Mouse (Mus musculus) lung, adult 2 months (tissue): ENCODE results near the gene Slamf8. TPM values are rescaled to one million over a fixed set of nuclear protein-coding genes. Genes with fewer than 3 reads are reported as not detected.

Experiments used
- DNase-seq: peaks from one replicate; pipeline ENCODE4 v3.0.0; 2022
- H3K4me1 ChIP-seq: fragments of 200-500 bp; 2 replicates; pipeline ENCODE4 v1.6.1; 2011; ENCODE audit warnings: low read length; ENCODE audit not compliant: control insufficient read depth, insufficient read depth
- H3K4me3 ChIP-seq: fragments of 200-500 bp; replicated peaks from 2 replicates; pipeline ENCODE3; 2011; ENCODE audit warnings: low read depth, mild to moderate bottlenecking, control low read depth, low read length; ENCODE audit errors: extremely low read depth
- CTCF ChIP-seq: fragments of 200-500 bp; IDR thresholded peaks from 2 replicates; pipeline ENCODE4 v1.5.1; 2011; ENCODE audit warnings: mild to moderate bottlenecking, low read length, control low read depth; ENCODE audit not compliant: insufficient read depth
- POLR2A ChIP-seq: fragments of 200-500 bp; IDR thresholded peaks from 2 replicates; pipeline ENCODE4 v1.6.1; 2011; ENCODE audit warnings: low read depth, mild to moderate bottlenecking, control low read depth, low read length, borderline replicate concordance; ENCODE audit errors: extremely low read depth
- WGBS: fragments of 180-500 bp; shearing (Covaris S2); methylation state at CpG from one replicate; pipeline ENCODE4 v1.1.7; 2018; 5-methylcytosine and 5-hydroxymethylcytosine counted together
- polyA plus RNA-seq: library from polyadenylated mRNA; depleted of rRNA; stranded (reverse); fragments of >200 nt; gene quantifications from 2 replicates; pipeline ENCODE4 v1.2.3, GENCODE M21; 2012; rRNA removed

Gene Slamf8
- polyA plus RNA-seq = 2.0 and 2.9 TPM in 2 replicates

DNA sequence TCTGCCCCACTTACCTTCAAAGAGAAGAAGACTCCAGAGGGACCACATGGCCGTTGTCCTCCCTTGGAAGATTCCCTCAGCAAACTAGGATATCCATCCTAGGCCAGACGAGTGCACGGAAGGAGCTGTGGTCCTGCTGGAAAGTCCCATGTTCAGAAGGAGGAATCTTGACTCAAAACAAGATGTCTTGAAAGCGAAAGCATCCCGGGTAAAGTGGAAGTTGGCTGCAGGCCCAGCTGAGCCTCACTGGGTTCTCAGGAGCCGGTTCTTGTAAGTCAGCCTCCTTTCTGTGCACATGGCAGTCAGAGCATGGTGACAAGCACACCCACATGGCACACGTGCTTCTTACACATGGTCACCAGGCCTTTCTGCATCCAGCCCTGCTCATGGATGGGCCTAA is at the start of gene Slamf8:
Slamf8 (minus strand) TSS at position 184 of the 400 bp plus-strand sequence.
- DNase-seq = no peak
- WGBS = 33% methylated on average over 7 of the region's 7 CpGs

DNA sequence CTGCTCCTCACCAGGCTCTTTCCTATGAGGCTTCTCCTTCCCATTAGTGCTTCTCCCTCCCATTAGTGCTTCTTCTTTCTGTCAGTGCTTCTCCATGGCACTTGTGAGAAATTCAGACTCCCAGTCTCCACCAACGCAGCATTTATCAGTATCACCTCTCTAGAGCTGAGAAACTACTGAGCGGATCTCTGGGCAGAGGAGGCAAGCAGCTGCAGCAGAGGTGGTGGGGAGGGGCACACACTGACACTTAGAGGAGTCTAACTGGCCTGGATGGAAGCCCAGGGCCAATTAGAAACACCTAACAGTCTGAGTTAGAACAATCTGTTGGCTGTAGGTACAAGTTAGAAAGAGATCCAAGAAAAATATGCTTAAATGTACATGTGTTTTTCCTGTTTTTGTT is 48.4 kb upstream of the Slamf8 start:
- no peak for DNase-seq
- 34% methylated on average over 2 of the region's 2 CpGs for WGBS

More for the DNA sequence above, at the start of gene Slamf8:
- TF ChIP-seq CTCF = no peak
- TF ChIP-seq POLR2A = no peak
- H3K4me1 ChIP-seq = no peaks in the 10 kb centered on the region
- no peak within 1 kb of the TSS for H3K4me3 ChIP-seq

DNA sequence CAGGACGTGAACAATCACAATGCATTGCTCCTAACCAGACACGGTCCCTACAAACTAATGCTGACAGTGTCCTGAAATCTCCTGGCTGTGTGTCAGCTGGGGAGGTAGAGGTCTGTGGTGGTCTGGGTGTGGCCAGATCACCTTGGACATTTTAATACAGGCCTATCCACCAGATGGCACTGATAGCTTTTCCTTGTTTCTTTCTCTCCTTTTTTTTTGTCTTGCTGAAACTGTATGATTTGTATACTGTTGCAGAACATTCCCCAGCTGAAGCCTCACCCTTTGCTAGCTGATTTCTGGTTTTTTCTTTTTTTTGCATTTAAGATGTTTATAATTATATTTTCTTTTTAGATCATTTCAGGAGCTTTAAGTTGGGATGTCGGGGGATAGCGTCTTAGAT is 47.4 kb upstream of the Slamf8 start:
- no peak for DNase-seq
- TF ChIP-seq CTCF = no peak
- TF ChIP-seq POLR2A = no peak
- no peak overlapping the region for H3K4me3 ChIP-seq
- peaks cover 7% of the 10 kb centered on the region; the same call in 1 of the 2 replicates for H3K4me1 ChIP-seq
- WGBS = 52% methylated on average over 4 of the region's 4 CpGs

More for the DNA sequence above, 48.4 kb upstream of the Slamf8 start:
- Histone ChIP-seq H3K4me3 (no peak overlapping the region), H3K4me1 (peaks cover 7% of the 10 kb centered on the region; the same call in 1 of the 2 replicates)
- TF ChIP-seq POLR2A (no peak), CTCF (no peak)

DNA sequence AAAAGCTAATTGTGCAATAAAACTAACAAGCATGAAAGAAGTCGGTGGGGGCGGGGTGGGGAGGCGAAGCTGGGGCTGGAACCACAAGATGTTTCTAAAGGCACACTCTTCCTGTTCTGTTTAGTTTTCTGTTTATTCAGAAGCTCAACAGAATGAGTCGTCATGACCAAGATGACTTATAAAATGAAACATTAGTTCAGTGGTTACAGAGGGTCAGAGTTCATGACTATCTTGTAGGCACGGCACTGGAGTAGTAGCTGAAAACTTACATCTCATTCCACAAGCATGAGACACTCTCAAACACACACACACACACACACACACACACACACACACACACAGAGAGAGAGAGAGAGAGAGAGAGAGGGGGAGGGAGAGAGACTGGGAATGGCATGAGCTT is 45.9 kb upstream of the Slamf8 start:
- no peak for DNase-seq
- no peak overlapping the region for H3K4me3 ChIP-seq
- WGBS = 58% methylated on average over 5 of the region's 5 CpGs
- H3K4me1 ChIP-seq = peaks cover 7% of the 10 kb centered on the region; the same call in 1 of the 2 replicates
- TF ChIP-seq CTCF (no peak), POLR2A (no peak)

DNA sequence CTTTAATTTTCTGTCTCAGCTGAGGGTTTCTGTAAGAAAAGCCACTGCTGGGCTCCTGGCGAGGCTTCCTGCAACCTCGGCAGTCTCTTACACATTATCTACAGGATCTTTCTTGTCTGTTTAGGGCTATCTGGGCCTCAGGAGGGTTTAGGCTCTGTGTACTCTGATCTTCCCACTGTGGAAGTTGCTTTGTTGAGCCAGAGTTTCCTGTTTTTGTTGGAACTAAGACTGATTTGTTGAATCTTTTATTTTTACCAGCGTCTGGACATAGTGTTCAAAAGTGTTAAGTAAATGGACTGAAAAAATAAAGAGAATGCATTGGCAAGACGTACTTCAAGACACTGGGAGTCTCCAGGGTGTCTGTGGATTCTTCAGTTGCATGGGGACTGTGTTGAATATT is 44.9 kb upstream of the Slamf8 start:
- peaks cover 7% of the 10 kb centered on the region; the same call in 1 of the 2 replicates for H3K4me1 ChIP-seq
- TF ChIP-seq CTCF (no peak), POLR2A (no peak)
- no peak overlapping the region for H3K4me3 ChIP-seq
- 26% methylated on average over 4 of the region's 4 CpGs for WGBS
- DNase-seq = no peak

DNA sequence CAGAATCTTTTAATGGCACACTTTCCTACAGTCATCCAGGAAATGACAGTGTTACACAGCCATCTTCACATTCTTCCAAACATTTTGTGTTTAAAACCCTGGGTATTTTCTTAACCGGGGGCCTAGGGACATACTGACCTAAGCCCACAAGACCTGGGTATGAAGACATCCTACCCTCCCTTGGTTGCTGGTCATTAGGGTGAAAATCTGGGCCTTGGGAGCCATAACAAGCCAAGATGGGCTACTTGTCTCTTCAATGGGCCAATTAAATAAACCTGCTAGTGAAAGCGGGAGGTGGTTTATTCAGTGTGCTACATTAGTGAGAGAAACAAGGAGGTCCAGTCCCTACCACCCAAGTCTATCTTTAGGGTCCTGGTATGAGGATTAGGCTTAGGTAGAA is 43.8 kb upstream of the Slamf8 start:
- no peak for DNase-seq
- Histone ChIP-seq H3K4me3 (no peak overlapping the region), H3K4me1 (peaks cover 7% of the 10 kb centered on the region; the same call in 1 of the 2 replicates)
- 76% methylated on average over 2 of the region's 2 CpGs for WGBS
- TF ChIP-seq CTCF = no peak
- no peak for TF ChIP-seq POLR2A

DNA sequence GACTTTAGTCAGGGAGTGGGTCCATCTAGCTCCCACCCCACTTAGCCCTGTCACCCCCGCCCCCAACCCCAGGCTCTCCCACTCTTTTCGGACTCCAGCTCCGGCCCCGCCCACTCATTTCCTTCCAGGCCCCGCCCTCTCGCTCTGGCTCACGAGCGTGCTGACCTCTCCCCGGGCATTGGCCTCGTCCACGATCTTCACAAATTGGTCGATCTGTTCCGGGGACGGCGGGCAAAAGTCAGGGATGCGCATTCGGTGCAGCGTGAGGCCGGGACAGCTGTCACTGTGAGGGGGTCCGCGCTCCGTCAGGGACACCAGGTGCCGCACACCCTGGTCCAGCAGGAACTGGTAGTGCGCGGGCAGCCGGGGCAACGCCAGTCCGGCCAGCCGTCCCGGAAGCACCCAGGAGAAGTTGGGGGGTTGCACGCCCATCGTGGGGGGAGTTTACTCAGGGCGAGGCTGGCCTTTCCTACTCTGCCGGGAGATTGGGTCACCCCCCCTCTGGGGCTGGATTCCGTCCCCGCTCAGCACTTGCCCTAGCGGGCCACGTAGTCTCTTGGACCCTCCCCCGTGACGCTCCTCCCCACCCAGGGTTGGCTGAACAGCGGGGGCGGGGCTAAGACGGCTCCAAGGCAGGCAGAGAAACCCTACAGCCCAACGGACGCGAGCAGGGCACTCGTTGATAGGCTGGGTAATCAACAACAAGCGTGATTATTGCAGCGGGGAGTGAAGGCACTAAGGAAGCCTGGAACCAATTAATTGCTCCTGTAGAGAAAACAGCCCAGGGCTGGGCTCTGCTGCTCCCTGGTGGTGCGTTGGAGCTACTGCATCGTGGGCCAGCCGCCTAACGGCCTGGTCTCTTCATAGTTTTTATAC is 42.3 kb upstream of the Slamf8 start, which contains the start of gene Dusp23:
Dusp23 (minus strand) TSS at position 512 of the 876 bp plus-strand sequence.
- TF ChIP-seq POLR2A = peak; percentile 61
- peak; percentile 90 for TF ChIP-seq CTCF
- Histone ChIP-seq H3K4me1 (peaks cover 4% of the 10 kb centered on the region; the same call in 1 of the 2 replicates), H3K4me3 (peak within 1 kb of the TSS; percentile 78)
- WGBS = under 1% methylated on average over 53 of the region's 53 CpGs
- DNase-seq = peak; percentile 97

DNA sequence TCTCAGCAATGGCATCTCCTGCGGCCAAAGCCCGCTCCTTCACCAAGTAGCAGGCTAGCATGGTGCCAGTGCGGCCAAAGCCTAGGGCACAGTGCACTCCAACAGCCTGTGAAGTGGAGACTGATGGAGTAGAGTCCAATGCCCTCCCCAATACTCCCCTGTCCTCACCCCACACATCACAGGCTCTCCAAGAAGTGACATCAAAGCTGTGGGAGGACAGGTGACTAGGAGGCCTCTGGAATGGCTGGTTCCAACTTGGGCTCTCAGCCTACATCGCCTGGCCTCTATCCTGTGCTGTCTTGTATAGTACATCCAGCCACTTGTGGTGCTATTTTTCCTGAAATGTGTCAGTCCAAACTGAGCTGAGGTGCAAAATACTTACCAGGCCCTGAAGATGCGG is 41.4 kb upstream of the Slamf8 start:
- TF ChIP-seq CTCF (no peak), POLR2A (no peak)
- 91% methylated on average over 5 of the region's 5 CpGs for WGBS
- DNase-seq = no peak
- no peak overlapping the region for H3K4me3 ChIP-seq
- H3K4me1 ChIP-seq = peaks cover 3% of the 10 kb centered on the region; the same call in 1 of the 2 replicates

DNA sequence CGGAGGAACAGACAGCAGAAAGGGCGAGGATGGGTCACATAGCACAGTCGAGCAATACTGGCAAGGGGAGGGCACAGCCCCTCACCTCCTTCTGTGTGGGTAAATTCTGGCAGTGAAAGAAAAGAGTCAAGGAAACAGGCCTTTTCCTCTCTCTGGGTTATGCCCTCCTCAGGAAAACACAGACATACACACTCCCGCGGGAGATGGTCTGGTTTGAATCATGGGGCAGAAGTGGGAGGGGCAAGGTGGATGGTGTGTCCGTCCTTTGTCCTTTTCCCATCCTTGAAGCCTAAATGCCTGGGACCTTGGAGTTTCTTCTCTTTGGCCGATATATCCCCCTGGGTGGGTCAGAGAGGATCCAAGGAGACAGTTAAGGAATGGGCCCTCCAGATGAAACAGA is 39.5 kb upstream of the Slamf8 start:
- WGBS = 51% methylated on average over 7 of the region's 7 CpGs
- DNase-seq = no peak
- H3K4me1 ChIP-seq = peaks cover under 1% of the 10 kb centered on the region; the same call in 1 of the 2 replicates
- TF ChIP-seq CTCF (no peak), POLR2A (no peak; the same call in 1 of the 2 replicates)
- no peak overlapping the region for H3K4me3 ChIP-seq
